Mouse (Mus musculus) layer of hippocampus, postnatal 25 days (tissue): ENCODE measurements around the gene Ankrd11. TPM values are rescaled to one million over a fixed set of nuclear protein-coding genes. Genes with fewer than 3 reads are reported as not detected.

Source experiments
- DNase-seq, 2 experiments: peaks; one replicate each; pipeline ENCODE4 v3.0.0; 2022; ENCODE audit warnings: mixed read lengths in 2 of 2, low spot score in 1 of 2; ENCODE audit errors: extremely low spot score in 1 of 2
- total RNA-seq, 2 experiments: library from RNA; stranded (reverse); gene quantifications; 2 replicates each; pipeline ENCODE4 v1.2.3; 2021

Ankrd11 gene
- total RNA-seq, 2 experiments from 2014 or later = 147 to 171 TPM

- no peak for DNase-seq
These were observed 139.1 kb downstream of the Ankrd11 start for GRCm38 (mm10) chr8:122903002-122903401.

- DNase-seq = no peak
These were observed 139.5 kb downstream of the Ankrd11 start for GRCm38 (mm10) chr8:122902581-122902980.

GRCm38 (mm10) chr8:122901892-122902515, 140.1 kb downstream of the Ankrd11 start:
- DNase-seq = no peak

GRCm38 (mm10) chr8:122901476-122901875, 140.6 kb downstream of the Ankrd11 start:
- DNase-seq = no peak

- DNase-seq = no peak
These were observed 143.0 kb downstream of the Ankrd11 start for GRCm38 (mm10) chr8:122899085-122899484.

GRCm38 (mm10) chr8:122898473-122898872, 143.6 kb downstream of the Ankrd11 start:
- no peak for DNase-seq

GRCm38 (mm10) chr8:122898018-122898417, 144.1 kb downstream of the Ankrd11 start:
- no peak for DNase-seq

- DNase-seq = no peak
These were observed 144.9 kb downstream of the Ankrd11 start for GRCm38 (mm10) chr8:122897200-122897599.

- no peak for DNase-seq
These were observed 145.8 kb downstream of the Ankrd11 start for GRCm38 (mm10) chr8:122896317-122896716.

- no peak for DNase-seq
These were observed 148.6 kb downstream of the Ankrd11 start for GRCm38 (mm10) chr8:122893451-122893850.

GRCm38 (mm10) chr8:122891440-122891839, 150.6 kb downstream of the Ankrd11 start:
- no peak for DNase-seq

GRCm38 (mm10) chr8:122883671-122884070, 158.4 kb downstream of the Ankrd11 start:
- DNase-seq = no peak

- DNase-seq = no peak
These were observed 161.8 kb downstream of the Ankrd11 start for GRCm38 (mm10) chr8:122880302-122880701.

GRCm38 (mm10) chr8:122878231-122878630, 163.8 kb downstream of the Ankrd11 start:
- DNase-seq = no peak

- no peak for DNase-seq
These were observed 166.9 kb downstream of the Ankrd11 start for GRCm38 (mm10) chr8:122875186-122875585.

GRCm38 (mm10) chr8:122873171-122873570, 168.9 kb downstream of the Ankrd11 start:
- DNase-seq = no peak

- DNase-seq = no peak
These were observed 170.4 kb downstream of the Ankrd11 start for GRCm38 (mm10) chr8:122871663-122872062.

GRCm38 (mm10) chr8:122870377-122870863, 171.7 kb downstream of the Ankrd11 start:
- DNase-seq = no peak

- DNase-seq = no peak
These were observed 174.1 kb downstream of the Ankrd11 start for GRCm38 (mm10) chr8:122867982-122868381.

GRCm38 (mm10) chr8:122866231-122866630, 175.8 kb downstream of the Ankrd11 start:
- no peak for DNase-seq

GRCm38 (mm10) chr8:122865441-122865840, 176.6 kb downstream of the Ankrd11 start:
- no peak for DNase-seq

- no peak for DNase-seq
These were observed 177.4 kb downstream of the Ankrd11 start for GRCm38 (mm10) chr8:122864719-122865129.
